Mouse (Mus musculus) cerebellum, adult 9-11 months (tissue): ENCODE results near the gene Htr1d.

Experiments
- DNase-seq: peaks from one replicate; pipeline ENCODE4 v3.0.0; 2022

The Htr1d gene

GRCm38 (mm10) chr4:136423224-136423623 is at the start of gene Htr1d:
TSS of gene Htr1d (plus strand) at chr4:136423524.
- no peak for DNase-seq

DNA sequence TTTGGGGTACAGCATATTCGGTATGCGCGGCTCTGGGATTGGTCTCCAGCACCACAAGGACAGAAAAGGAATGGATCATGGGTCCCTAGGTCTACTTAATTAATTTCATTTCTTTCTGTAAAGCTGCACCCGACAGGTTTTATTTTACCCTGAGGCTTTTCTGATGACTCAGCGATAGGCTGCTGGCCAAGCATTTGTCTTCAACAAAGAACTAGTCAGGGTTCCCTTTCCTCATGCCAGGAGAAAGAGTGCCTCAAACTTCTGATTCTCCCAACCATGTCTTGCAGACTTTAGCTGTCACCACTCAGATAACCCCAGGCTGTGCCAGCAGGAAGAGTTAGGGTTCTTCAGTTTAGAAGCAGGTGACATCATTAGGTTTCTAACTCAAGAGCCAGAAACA is 46.3 kb upstream of the Htr1d start:
- no peak for DNase-seq

GRCm38 (mm10) chr4:136383052-136383451 is 40.3 kb upstream of the Htr1d start:
- DNase-seq, result no peak

DNA sequence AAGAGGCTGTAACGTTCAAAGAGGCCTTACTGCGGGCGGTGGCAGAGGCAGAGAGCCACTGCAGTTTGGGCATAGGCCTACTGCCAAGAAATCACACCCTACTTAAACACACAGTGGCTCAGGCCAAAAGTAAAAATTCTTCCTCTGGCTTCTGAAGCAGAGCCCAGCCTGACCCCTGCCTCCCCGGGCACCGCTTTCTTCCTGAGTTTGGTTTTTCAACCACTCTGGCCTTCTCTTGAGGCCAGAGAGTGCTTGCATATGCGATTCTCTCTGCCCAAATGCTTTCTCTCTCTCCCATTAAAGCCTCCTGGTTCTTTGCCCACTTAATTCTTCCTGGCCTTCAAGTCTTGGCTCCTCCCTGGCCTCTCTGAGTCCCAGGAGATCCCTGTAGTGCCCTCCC is 39.5 kb upstream of the Htr1d start:
- DNase-seq, result no peak

DNA sequence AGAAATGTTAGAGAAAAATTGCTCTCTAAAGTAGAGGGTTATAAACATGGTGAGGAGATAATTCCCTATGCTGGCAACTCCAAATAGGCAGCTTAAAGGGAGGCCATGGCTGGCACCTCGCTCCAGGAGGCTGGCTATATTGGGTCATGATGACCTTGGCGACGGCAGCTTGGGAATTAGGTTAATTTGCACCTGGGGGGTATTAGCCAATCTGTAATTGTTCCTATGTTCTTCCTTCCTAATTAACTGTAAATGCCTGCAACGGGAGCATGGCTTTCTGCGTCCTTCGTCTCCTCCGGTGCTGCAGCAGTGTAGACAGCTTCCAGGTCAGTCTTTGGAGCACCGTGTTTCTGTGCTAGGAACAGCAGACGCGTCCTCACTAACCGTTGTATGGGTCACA is 36.1 kb upstream of the Htr1d start:
- peak; percentile 26 for DNase-seq

- DNase-seq, result no peak
These were observed 21.5 kb upstream of the Htr1d start for GRCm38 (mm10) chr4:136401806-136402205.

GRCm38 (mm10) chr4:136407831-136408230 is 15.5 kb upstream of the Htr1d start:
- no peak for DNase-seq

DNA sequence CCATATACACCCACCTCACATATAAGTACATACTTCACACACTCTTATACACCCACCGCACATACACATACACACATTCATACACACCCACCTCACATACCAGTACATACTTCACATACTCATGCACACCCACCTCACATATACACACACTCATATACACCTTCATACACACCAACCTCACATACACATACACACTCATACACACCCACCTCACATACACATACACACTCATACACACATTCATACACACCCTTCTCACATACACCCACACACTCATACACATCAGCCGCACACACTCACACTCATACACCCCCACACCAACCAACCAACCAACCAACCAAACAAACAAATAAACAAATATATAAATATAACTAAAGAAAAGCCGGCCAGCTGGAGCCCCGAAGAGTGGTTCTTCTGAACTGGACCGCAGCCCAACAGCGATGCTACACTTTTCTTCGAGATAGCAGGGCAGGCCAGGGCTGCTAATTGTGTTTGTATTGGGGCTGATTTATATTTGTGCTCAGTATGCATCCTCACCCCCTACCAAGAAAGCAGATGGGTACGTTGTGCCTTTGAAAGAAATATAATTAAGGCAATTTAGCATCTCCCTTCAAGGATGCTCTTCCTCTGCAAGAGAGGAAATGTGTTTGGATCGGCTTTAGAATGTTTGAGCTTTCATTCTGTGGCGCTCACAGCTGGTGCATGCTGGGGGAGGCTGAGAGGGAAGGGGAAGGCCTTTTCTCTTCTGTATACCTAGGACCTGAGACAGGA is 11.1 kb upstream of the Htr1d start:
- DNase-seq, result no peak

DNA sequence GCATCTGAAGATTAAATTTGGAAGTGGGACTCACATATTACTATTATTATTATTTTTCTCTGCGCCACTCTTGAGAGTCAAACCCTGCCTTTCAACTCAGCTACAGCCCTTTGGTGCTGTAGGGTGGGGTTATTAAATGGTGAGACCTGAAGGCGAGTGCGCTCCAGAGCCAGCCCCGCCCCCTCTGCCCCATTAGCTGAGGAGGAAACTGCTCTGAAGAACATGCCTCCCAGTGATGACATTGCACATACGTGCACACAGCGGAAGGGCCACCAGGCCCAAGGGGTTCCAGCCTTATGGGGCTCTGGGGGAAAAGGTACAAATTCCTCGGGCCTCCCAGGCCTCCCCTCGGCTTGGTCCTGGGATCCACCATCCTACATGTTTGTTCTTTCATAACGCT is 7.8 kb upstream of the Htr1d start:
- no peak for DNase-seq

DNA sequence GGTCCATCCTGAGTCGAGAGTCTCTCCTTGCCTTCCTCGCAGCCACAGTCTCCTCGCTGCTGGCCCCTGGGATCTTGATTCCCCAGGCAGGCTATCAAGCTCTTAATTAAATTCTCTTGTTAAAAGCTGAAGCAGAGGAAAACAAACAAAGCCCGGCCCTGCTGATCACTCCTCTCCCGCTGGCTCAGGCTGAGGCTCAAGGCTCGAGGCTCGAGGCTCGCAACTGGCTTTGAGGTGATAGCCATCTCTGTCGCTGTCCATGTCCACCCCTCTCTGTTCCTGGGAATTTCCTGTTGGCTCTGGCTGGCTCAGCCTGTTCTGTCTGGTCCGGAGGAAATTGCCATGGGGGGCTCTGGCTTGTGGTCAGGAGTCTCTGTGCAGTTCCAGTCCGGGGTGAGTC is 4.4 kb upstream of the Htr1d start:
- no peak for DNase-seq

DNA sequence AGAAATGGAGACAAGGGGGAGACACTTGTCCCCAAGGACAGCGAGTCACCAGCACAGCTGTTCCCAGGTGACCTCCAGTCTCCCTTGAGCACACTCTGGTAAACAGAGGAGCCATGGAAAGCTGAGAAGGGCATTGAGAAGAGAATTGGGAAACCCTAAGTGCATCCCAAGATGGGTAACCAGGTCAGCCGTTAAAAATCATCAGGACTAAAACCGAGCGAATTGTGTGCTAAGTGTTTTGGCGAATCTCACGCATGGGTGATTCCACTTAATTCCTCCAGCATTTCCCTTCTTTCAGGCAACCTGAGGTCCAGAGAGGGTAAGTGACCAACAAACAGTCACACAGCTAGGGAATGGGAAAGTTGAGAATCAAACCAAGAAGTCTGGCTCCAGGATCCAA is 3.9 kb upstream of the Htr1d start:
- no peak for DNase-seq

GRCm38 (mm10) chr4:136424120-136424999 is 1.0 kb downstream of the Htr1d start:
- DNase-seq, result no peak

DNA sequence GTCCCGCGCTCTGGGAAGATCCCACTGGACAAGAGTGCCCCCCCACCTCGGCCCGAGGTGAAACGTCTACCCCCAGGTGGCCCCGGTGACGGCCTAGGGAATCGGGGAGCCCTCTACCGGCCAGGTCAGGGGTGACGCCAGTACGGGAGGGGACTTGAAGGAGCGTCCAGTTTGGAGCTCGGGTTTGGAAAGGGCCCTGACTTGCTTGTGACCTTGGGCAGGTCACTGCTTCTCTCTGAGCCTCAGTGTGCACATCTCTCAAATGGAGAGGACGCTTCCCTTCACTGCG is 1.6 kb downstream of the Htr1d start:
- peak; percentile 26 for DNase-seq

DNA sequence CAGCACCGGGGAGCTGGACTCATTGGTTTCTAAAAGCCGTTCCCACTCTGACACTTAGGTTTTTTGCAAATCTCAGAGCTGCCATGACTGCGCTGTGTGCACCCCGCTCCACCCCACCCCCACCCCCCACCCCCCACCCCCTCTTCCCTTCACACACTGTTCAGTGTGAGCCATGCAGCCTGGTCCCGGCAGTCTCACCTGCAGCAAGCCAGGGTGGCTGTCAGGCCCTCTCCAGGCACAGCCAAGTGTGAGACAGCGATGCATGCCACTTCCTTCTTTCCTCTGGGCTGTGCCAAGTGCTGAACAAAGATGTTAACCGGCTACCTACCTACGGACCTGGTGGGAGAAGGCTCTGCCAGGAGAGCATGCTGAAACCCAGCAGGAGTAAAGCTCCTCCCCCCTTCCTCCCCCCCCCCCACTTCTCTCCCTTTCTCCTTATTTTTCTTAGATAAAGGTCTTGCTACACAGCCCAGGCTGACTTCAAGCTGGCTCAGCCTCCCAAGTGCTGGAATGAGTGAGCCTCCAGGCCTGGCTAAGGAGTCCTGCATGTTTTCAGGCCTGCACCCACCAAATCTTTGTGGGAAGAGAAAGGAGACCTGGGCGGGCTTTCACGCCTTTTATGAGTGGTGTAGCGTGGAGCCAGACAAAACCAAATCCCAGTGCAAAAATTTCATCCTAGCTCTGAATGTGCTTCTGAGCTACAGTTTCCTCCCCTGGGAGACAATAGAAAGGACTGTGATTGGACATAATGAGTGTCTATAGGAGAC is 7.5 kb downstream of the Htr1d start:
- no peak for DNase-seq

DNA sequence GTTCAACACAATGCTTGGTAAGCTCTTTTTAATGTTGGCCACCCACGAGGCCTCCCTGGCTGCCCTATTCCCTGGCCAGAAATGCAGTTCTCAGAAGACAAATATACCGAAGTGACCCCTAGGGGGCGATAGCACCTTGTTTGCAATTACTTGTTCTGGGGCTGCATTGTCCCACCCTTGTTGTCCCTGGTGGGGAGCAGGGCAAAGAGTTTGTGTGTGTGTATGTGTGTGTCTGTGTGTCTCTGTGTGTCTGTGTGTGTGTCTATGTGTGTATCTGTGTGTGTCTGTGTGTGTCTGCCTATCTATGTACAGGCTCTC is 8.0 kb downstream of the Htr1d start:
- DNase-seq, result peak; percentile 36

DNA sequence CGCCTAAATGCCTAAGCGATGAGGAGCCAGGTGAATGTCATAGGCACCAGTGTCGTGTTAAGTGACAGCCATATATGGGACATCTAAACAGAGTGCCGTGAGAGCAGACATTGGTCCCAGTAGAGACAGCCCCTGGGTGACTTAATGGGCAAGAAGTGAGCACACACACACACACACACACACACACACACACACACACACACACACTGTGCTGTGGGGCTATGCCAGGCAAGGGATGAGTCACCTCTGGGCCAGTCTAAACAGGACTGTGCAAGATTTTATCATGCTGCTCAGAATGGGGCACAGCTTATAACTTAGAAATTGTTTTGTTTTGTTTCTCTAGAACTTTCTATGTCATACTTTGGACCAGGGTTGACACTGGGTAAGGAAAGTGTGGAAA is 10.7 kb downstream of the Htr1d start:
- no peak for DNase-seq

- no peak for DNase-seq
These were observed 15.8 kb downstream of the Htr1d start for GRCm38 (mm10) chr4:136439106-136439505.

DNA sequence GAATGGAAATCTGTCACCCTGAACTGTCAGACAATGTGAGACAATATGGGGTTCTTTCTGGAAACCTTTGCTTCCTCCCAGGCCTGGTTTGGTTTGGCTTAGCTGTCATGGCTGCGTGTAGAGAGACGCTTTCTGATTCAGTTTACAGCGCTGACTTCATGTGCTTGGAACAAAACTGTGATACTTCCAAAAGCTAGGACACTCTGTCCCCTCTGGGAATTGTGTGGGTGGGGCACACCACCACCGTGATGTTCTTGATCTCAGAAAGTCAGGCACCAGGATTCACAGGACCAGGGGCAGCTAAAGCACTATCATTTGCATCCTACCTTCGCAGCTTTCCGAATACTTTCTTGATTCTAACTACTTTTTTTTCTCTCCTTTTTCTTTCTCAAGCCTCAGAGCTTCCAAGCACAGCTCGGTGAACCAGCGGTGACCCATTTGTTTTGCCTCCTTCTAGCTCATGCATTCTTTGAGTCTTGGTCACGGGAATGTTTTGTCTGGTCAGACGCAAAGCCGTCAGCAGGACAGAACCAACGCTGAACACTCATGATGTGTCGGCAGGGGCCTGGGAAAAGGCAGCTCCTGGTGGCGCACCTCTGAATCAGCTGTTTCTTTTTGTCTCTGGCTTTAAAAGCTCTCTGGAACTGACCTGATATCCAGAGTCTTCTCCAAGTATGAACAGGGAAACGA is 18.2 kb downstream of the Htr1d start:
- no peak for DNase-seq

- no peak for DNase-seq
These were observed 21.2 kb downstream of the Htr1d start for GRCm38 (mm10) chr4:136444561-136444960.

DNA sequence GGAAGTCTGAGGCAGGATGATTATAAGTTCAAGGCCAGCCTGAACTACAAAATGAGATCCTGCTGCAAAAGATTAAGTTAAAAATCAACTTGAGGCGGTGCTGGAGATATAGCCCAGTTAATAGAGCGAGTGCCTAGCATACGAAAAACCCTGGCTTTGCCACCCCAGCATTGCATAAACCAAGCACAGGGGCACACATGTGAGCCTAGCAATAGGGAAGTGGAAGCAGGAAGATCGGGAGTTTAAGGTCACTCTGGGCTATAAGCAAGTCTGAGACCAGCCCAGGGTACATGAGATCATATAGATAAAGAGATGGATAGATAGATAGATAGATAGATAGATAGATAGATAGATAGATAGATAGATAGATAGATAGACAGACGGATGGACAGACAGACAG is 26.5 kb downstream of the Htr1d start:
- no peak for DNase-seq

DNA sequence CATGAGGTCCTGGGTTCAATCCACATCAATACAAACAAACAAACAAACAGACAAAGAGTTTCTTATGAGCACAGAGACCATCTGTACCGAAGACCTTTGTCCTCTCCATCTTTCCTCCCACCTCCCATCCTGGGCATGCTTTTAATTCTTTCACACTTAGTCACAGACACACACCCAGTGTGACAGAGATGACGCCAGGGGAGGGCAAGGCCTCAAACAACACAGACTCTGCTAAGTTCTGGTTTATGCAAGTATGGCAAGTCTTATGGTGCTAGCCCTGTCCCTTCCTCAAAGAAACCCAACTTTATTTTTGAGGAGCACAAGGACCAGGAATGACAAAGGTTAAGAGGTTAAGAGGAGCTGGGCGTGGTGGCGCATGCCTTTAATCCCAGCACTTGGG is 26.9 kb downstream of the Htr1d start:
- DNase-seq, result no peak

- no peak for DNase-seq
These were observed 28.2 kb downstream of the Htr1d start for GRCm38 (mm10) chr4:136451564-136451963.

GRCm38 (mm10) chr4:136452286-136452685 is 29.0 kb downstream of the Htr1d start:
- no peak for DNase-seq
